Mouse (Mus musculus): ENCODE results near the gene Ppil4.

Gene Ppil4

DNA sequence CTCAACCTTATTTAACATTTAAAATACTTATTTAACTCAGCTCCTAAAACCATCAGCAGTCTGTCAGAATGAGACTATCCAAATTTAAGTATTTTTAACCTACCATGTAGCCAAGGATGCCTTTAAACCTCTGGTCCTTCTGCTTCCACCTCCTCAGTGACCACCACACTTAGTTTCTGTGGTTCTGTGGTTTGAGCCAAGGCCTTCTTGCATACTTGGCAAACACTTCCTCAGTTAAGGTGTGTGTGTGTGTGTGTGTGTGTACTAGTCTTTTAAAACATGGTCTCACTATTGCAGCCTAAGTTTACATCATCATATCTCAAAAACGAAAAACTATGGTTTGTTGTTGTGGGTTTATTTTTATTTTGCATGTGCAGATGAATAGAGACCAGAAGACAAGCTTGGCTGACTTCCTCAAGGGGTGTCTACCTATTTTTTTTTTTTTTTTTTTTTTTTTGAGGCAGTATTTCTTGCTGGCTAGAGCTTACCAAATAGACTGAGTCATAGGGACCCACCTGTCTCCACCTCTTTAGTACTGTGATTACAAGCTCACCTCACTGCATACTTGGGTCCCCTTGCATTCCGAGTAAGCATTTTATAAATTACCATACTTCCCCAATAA, 9.9 kb downstream of the Ppil4 start:
- peaks cover 19% of the 10 kb centered on the region for H3K36me3 ChIP-seq (ENCODE audit: control insufficient read depth, insufficient read depth, low read length, poor library complexity, severe bottlenecking)
- no peaks in the 10 kb centered on the region for H3K27me3 ChIP-seq (ENCODE audit: control insufficient read depth, insufficient read depth, low read length, poor library complexity, severe bottlenecking)
- no peak for DNase-seq (ENCODE audit: low read depth, low spot score)

GRCm38 (mm10) chr10:7809937-7810336, 17.2 kb downstream of the Ppil4 start:
- H3K36me3 ChIP-seq (ENCODE audit: control insufficient read depth, insufficient read depth, low read length, poor library complexity, severe bottlenecking): peaks cover 10% of the 10 kb centered on the region
- H3K27me3 ChIP-seq (ENCODE audit: control insufficient read depth, insufficient read depth, low read length, poor library complexity, severe bottlenecking): no peaks in the 10 kb centered on the region
- peak; percentile 83 for DNase-seq (ENCODE audit: low read depth, low spot score)

DNA sequence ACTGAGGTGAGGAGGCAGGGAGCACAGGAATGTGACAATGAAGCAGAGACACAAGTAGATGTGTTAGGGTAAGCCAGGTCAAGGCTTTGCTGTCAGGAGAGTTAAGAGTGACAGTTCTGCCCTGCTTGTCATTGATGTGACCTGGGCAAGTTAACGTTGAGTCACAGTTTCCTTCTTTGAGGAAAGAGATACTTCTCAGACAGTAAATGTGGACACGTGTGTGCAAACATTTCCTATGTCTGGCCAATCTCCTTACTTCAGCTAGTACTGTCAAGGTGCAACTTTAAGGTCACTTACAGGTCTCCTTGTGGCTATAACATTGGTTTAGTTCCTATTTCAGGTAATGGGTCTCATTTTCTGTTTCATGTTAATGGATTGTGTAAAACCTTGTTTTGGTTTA, 23.8 kb downstream of the Ppil4 start:
- H3K36me3 ChIP-seq (ENCODE audit: control insufficient read depth, insufficient read depth, low read length, poor library complexity, severe bottlenecking): peaks cover 13% of the 10 kb centered on the region
- no peak for DNase-seq (ENCODE audit: low read depth, low spot score)
- H3K27me3 ChIP-seq (ENCODE audit: control insufficient read depth, insufficient read depth, low read length, poor library complexity, severe bottlenecking): no peaks in the 10 kb centered on the region

- Histone ChIP-seq H3K36me3 (ENCODE audit: control insufficient read depth, insufficient read depth, low read length, poor library complexity, severe bottlenecking) (peaks cover 11% of the 10 kb centered on the region), H3K27me3 (ENCODE audit: control insufficient read depth, insufficient read depth, low read length, poor library complexity, severe bottlenecking) (no peaks in the 10 kb centered on the region)
- no peak for DNase-seq (ENCODE audit: low read depth, low spot score)
Observed at GRCm38 (mm10) chr10:7818676-7819075, 26.0 kb downstream of the Ppil4 start.

GRCm38 (mm10) chr10:7819156-7819555, 26.5 kb downstream of the Ppil4 start:
- DNase-seq (ENCODE audit: low read depth, low spot score): no peak

DNA sequence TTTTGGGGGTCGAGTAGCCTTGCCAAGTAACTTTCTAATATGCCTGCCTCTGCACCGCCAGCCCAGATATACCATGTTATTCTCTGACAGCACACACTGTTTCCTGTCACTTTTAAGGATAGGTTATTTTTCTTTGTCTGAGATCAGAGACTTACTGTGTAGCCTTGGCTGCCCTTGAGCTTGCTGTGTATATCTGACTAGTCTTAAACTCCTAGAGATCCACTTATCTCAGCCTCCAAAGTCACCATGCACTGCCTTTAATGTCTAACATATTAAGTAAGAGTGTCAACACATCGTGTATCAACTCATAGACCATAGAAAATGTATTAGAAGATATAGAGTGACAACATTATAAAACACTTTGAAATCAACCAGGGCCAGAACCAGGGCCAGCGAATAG, 26.9 kb downstream of the Ppil4 start:
- Histone ChIP-seq H3K36me3 (ENCODE audit: control insufficient read depth, insufficient read depth, low read length, poor library complexity, severe bottlenecking) (peaks cover 9% of the 10 kb centered on the region), H3K27me3 (ENCODE audit: control insufficient read depth, insufficient read depth, low read length, poor library complexity, severe bottlenecking) (no peaks in the 10 kb centered on the region)
- no peak for DNase-seq (ENCODE audit: low read depth, low spot score)

More at GRCm38 (mm10) chr10:7819156-7819555, 26.5 kb downstream of the Ppil4 start:
- no peaks in the 10 kb centered on the region for H3K27me3 ChIP-seq (ENCODE audit: control insufficient read depth, insufficient read depth, low read length, poor library complexity, severe bottlenecking)
- peaks cover 11% of the 10 kb centered on the region for H3K36me3 ChIP-seq (ENCODE audit: control insufficient read depth, insufficient read depth, low read length, poor library complexity, severe bottlenecking)

GRCm38 (mm10) chr10:7820171-7820570, 27.5 kb downstream of the Ppil4 start:
- Histone ChIP-seq H3K27me3 (ENCODE audit: control insufficient read depth, insufficient read depth, low read length, poor library complexity, severe bottlenecking) (no peaks in the 10 kb centered on the region), H3K36me3 (ENCODE audit: control insufficient read depth, insufficient read depth, low read length, poor library complexity, severe bottlenecking) (peaks cover 9% of the 10 kb centered on the region)
- DNase-seq (ENCODE audit: low read depth, low spot score): no peak

DNA sequence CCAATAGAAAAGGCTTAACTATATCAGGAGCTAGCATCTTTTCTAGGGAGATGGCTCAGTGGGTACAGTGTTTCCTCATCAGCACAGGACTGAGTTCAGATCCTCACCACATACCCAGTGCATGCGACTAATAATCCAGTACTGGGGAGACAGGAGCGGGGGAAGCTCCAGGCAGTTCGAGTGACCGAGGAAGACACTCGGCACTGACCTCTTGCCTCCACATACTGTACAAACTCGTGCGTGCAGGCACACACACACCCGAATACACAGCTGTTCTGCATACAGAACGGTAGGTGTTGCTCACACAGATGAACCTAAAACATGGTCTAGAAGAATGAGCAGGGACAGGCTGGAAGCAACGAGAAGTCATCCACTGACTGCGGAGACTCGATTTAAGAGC, 29.3 kb downstream of the Ppil4 start:
- Histone ChIP-seq H3K27me3 (ENCODE audit: control insufficient read depth, insufficient read depth, low read length, poor library complexity, severe bottlenecking) (no peaks in the 10 kb centered on the region), H3K36me3 (ENCODE audit: control insufficient read depth, insufficient read depth, low read length, poor library complexity, severe bottlenecking) (peaks cover 6% of the 10 kb centered on the region)
- DNase-seq (ENCODE audit: low read depth, low spot score): no peak

DNA sequence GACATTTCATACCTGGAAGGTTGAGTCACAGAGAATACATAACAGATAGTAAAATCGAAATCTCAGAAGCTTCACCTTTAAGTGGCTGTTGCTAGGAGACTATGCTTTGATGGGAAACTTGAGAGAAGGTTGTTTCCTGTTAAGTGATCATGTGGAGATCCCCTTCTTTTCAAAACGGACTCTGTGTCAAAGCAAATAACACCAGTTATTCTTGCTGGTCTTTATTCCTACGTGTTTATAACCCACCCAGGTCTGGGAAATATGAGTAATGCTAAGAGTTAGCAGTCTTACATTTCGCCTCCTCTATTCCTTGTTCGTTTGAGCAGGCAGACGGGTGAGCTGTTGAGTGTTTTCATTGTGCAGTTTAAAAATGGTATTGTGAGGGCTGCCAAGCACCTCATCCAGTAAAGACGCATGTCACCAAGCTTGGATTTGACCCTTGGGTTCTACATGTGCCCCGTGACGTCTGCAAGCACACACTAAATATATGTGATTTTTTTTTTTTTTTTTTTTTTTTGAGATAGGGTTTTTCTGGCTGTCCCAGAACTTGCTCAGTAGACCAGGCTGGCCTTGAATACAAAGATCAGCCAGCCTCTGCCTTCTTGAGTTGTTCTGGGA, 32.1 kb downstream of the Ppil4 start:
- H3K27me3 ChIP-seq (ENCODE audit: control insufficient read depth, insufficient read depth, low read length, poor library complexity, severe bottlenecking): no peaks in the 10 kb centered on the region
- DNase-seq (ENCODE audit: low read depth, low spot score): peak; percentile 71

DNA sequence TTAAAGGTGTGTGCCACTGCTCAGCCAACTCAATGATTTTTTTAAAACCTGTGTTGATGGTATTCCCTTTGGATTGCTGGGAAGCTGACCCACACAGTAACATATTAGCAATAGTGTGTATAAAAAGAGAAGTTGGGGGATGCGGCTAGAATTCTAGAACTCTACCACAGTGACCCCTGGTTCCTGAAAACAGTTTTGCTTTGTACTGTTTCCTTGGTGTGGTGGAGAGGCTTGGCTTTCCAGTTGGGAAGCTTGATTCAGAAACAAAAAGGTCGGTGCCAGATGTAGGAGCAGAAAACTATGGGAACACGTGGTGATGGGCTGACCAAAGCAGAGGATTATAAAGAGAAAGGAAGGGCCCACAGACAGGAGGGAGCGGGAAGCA, 32.6 kb downstream of the Ppil4 start:
- H3K27me3 ChIP-seq (ENCODE audit: control insufficient read depth, insufficient read depth, low read length, poor library complexity, severe bottlenecking): no peaks in the 10 kb centered on the region
- H3K36me3 ChIP-seq (ENCODE audit: control insufficient read depth, insufficient read depth, low read length, poor library complexity, severe bottlenecking): peaks cover 5% of the 10 kb centered on the region; the same call in 1 of the 2 replicates
- no peak for DNase-seq (ENCODE audit: low read depth, low spot score)

More for the DNA sequence above, 32.1 kb downstream of the Ppil4 start:
- H3K36me3 ChIP-seq (ENCODE audit: control insufficient read depth, insufficient read depth, low read length, poor library complexity, severe bottlenecking): peaks cover 5% of the 10 kb centered on the region; the same call in 1 of the 2 replicates

- DNase-seq (ENCODE audit: low read depth, low spot score): no peak
- Histone ChIP-seq H3K27me3 (ENCODE audit: control insufficient read depth, insufficient read depth, low read length, poor library complexity, severe bottlenecking) (no peaks in the 10 kb centered on the region), H3K36me3 (ENCODE audit: control insufficient read depth, insufficient read depth, low read length, poor library complexity, severe bottlenecking) (peaks cover under 1% of the 10 kb centered on the region; the same call in 1 of the 2 replicates)
Observed at GRCm38 (mm10) chr10:7826106-7826505, 33.4 kb downstream of the Ppil4 start.

GRCm38 (mm10) chr10:7832171-7832676, 39.5 kb downstream of the Ppil4 start, which contains the start of gene Zc3h12d:
Zc3h12d (plus strand) TSS chr10:7832470.
- DNase-seq (ENCODE audit: low read depth, low spot score): peak; percentile 67
- H3K27me3 ChIP-seq (ENCODE audit: control insufficient read depth, insufficient read depth, low read length, poor library complexity, severe bottlenecking): no peaks in the 10 kb centered on the region
- H3K36me3 ChIP-seq (ENCODE audit: control insufficient read depth, insufficient read depth, low read length, poor library complexity, severe bottlenecking): no peaks in the 10 kb centered on the region

- Histone ChIP-seq H3K27me3 (ENCODE audit: control insufficient read depth, insufficient read depth, low read length, poor library complexity, severe bottlenecking) (no peaks in the 10 kb centered on the region), H3K36me3 (ENCODE audit: control insufficient read depth, insufficient read depth, low read length, poor library complexity, severe bottlenecking) (peaks cover 4% of the 10 kb centered on the region)
- peak; percentile 71 for DNase-seq (ENCODE audit: low read depth, low spot score)
Observed at GRCm38 (mm10) chr10:7833377-7834165, 40.9 kb downstream of the Ppil4 start.

DNA sequence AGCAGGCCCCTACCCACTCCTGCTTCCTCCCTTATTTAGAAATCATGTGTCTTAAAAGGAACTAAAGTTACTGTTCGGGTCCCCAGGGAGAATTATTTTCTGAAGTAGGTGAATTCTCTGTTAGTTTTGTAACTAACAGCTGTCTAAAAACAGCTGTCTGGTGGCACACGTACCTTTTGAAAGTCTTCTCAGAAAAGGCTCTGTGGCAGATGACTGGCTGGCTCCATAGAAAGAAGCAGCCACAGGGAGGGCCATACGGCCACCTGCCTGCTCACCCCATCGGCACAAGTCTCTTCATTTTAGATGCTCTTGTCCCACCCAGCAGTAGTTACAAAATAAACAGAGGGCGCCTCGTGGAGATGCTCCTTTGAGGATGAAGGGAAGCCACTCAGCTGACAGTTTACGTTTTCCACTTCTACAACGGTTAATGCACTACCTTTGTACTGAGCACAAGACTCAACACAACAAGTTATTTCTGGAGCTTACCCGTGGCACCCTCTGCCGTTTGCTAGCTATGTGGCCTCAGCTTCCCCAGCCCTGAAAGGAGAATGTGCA, 42.1 kb downstream of the Ppil4 start:
- no peaks in the 10 kb centered on the region for H3K27me3 ChIP-seq (ENCODE audit: control insufficient read depth, insufficient read depth, low read length, poor library complexity, severe bottlenecking)
- DNase-seq (ENCODE audit: low read depth, low spot score): peak; percentile 85

More for the DNA sequence above, 42.1 kb downstream of the Ppil4 start:
- peaks cover 7% of the 10 kb centered on the region for H3K36me3 ChIP-seq (ENCODE audit: control insufficient read depth, insufficient read depth, low read length, poor library complexity, severe bottlenecking)
